Mouse (Mus musculus): ENCODE data around the gene Manf. TPM values are rescaled to one million over a fixed set of nuclear protein-coding genes. Genes with fewer than 3 reads are reported as not detected.

Manf gene
- 249 and 277 TPM in 2 replicates for polyA plus RNA-seq (2016; fragmentation: Nextera tagmentation; extraction: Ambion mirVana)

DNA sequence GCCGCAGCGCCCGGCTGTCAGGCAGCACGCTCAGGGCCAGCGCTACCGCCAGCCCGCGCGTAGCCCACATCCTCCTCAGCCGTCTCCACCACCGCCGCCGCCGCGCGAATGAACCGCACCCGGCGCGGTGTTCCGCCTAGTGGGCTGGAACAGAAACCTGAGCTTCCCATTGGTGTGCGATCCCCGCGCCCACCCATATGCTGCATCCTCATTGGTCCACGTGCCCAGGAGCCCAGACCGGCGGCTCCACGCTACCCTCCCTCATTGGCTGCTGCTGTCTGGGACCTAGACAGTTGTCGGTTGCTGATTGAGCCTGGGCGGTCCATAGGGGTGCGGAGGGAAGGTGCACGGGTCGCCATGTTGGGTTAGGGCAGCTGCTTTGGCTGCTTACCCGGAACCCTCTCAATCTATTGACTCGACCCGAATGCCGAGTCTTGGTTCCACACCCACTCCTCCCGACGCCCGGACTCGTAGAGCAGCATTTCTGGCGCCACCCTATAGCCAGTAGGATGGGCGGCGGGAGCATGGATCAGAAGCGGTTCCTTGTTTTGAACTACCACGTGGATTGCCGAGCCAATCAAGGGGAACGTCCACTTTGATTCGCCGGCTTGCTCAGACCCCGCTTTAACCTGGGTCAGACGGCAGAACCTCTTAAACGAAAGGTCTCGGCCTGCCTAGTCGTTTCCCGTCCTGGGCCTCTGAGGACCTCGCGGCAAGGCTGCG lies at the start of gene Manf:
TSS of gene Manf (minus strand) at position 151 of the 723 bp plus-strand sequence.
- H3K4me3 ChIP-seq, result peak within 1 kb of the TSS; percentile 86
- peaks cover 54% of the 10 kb centered on the region for H3K4me1 ChIP-seq
- H3K36me3 ChIP-seq (replicated peaks), result peaks cover 49% of the 10 kb centered on the region
- WGBS, result under 1% methylated on average over 59 of the region's 59 CpGs
- no peaks in the 10 kb centered on the region for H3K9me3 ChIP-seq
- H3K27me3 ChIP-seq (ENCODE audit: poor library complexity, severe bottlenecking), result no peaks in the 10 kb centered on the region
- DNase-seq (ENCODE audit: extremely low spot score, low spot score), result peak; percentile 98
- peak within 1 kb of the TSS; percentile 95 for H3K27ac ChIP-seq

DNA sequence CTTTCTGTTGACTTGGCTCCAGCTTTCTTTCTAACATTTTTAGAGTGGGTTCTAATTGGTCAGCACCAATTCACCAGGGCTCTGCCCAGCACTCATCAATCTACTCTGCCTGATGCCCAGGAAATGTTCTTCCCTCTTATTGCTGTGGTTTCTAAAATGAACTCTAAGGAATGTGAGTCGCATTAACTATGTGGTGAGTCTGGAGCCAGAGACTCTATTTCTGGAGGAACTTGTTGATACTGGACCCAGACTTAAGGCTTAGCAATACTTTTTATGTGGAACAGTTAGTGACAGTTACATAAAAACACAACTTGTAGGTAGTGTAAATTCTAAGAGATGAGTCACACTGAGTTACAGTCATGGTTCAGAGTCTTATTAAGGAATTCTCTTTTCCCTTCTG lies 43.2 kb upstream of the Manf start:
- Histone ChIP-seq H3K36me3 (replicated peaks) (peaks cover 7% of the 10 kb centered on the region; the same call in 1 of the 2 replicates), H3K27ac (no peak overlapping the region), H3K9me3 (no peaks in the 10 kb centered on the region), H3K27me3 (ENCODE audit: poor library complexity, severe bottlenecking) (no peaks in the 10 kb centered on the region), H3K4me1 (no peaks in the 10 kb centered on the region), H3K4me3 (no peak overlapping the region)
- DNase-seq (ENCODE audit: extremely low spot score, low spot score), result no peak
- WGBS, result 93% methylated on average over 1 of the region's 1 CpGs

DNA sequence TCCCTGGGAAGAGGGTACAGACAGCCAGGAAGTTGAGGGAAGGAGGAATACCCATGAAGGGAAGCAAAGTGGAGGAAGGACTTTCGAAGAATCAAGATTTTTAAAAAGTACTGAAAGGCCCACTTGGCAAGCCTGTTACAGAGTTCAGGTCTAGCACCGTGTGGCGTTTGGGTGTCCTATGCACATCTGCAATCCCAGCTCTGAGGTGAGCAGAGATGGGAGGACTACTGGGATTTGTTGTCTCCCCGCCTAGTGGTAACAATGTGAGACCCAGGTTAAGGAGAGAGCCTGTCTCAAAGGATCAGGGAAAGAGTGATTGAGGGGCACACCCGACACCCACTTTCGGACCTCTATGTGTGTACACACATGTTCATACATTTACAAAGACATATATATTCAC lies 23.1 kb upstream of the Manf start:
- Histone ChIP-seq H3K4me3 (no peak overlapping the region), H3K27ac (no peak overlapping the region), H3K27me3 (ENCODE audit: poor library complexity, severe bottlenecking) (no peaks in the 10 kb centered on the region), H3K4me1 (no peaks in the 10 kb centered on the region), H3K36me3 (replicated peaks) (no peaks in the 10 kb centered on the region; the same call in 1 of the 2 replicates), H3K9me3 (no peaks in the 10 kb centered on the region)
- WGBS, result 90% methylated on average over 6 of the region's 6 CpGs
- no peak for DNase-seq (ENCODE audit: extremely low spot score, low spot score)

DNA sequence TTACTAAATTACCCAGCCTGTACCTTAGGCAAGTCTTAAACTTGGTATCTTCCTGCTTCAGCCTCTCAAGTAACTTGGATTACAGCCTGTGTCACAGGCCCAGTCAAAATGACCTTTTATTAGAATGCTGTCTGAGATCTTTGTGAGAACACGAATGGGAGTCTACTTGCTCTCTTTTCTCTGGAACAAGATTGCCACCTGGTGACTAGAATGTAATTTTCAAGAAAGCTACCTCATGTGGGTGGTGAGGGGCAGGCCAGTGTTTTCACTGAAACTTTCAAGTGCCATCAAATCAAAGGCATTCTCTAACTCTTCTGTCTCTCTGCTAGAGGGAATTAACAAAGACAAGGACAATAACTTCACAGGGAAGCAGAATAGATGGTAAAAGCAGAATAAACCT lies 22.0 kb upstream of the Manf start:
- H3K27ac ChIP-seq, result no peak overlapping the region
- H3K27me3 ChIP-seq (ENCODE audit: poor library complexity, severe bottlenecking), result no peaks in the 10 kb centered on the region
- H3K4me3 ChIP-seq, result no peak overlapping the region
- no peak for DNase-seq (ENCODE audit: extremely low spot score, low spot score)
- 31% methylated on average over 1 of the region's 1 CpGs for WGBS
- H3K4me1 ChIP-seq, result no peaks in the 10 kb centered on the region
- no peaks in the 10 kb centered on the region for H3K9me3 ChIP-seq
- H3K36me3 ChIP-seq (replicated peaks), result no peaks in the 10 kb centered on the region; the same call in 1 of the 2 replicates

DNA sequence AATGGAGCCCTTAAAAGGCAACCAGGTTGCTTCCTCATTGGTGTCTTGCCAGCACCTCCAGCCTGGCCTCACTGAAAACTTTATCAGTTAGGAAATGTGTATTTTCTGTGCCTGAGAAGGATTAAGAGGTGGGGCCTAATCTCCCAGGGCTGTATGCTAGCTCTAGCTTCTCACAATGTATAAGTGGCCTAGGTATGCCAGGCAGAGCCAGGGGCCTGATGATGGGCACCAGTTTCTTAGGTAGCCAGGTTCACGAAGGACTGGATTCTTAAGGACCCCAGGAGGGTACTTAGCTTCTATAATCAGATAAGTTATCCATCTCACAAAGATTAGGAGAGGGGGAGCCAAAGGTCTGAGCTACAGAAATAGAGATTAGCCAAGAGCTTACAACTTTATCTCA lies 19.8 kb upstream of the Manf start:
- no peak for DNase-seq (ENCODE audit: extremely low spot score, low spot score)
- no peaks in the 10 kb centered on the region for H3K4me1 ChIP-seq
- 80% methylated on average over 1 of the region's 1 CpGs for WGBS
- no peaks in the 10 kb centered on the region for H3K9me3 ChIP-seq
- H3K27ac ChIP-seq, result no peak overlapping the region
- no peaks in the 10 kb centered on the region; the same call in 1 of the 2 replicates for H3K36me3 ChIP-seq (replicated peaks)
- no peak overlapping the region for H3K4me3 ChIP-seq
- H3K27me3 ChIP-seq (ENCODE audit: poor library complexity, severe bottlenecking), result no peaks in the 10 kb centered on the region

DNA sequence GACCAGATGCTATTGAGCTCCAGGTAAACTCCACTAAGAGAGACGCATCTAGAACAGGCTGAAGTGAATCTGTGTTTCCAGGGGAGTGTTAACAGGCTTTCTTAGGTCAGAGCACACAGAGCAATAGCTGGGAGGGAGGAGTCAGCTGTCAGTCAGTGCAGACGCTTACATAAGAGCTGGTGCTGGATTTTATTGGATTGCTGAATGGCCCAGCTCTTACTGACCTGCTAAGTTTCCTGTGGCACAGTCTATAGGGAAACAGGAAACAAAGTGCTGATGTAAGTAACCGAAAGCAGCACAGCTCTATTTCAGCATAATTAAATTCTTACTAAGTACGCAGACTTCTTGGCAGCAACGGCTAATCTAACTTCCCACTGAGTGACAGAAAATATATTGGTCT lies 16.9 kb upstream of the Manf start:
- Histone ChIP-seq H3K4me3 (no peak overlapping the region), H3K27me3 (ENCODE audit: poor library complexity, severe bottlenecking) (no peaks in the 10 kb centered on the region), H3K4me1 (no peaks in the 10 kb centered on the region), H3K9me3 (no peaks in the 10 kb centered on the region), H3K36me3 (replicated peaks) (no peaks in the 10 kb centered on the region; the same call in 1 of the 2 replicates), H3K27ac (no peak overlapping the region)
- 77% methylated on average over 5 of the region's 5 CpGs for WGBS
- no peak for DNase-seq (ENCODE audit: extremely low spot score, low spot score)

DNA sequence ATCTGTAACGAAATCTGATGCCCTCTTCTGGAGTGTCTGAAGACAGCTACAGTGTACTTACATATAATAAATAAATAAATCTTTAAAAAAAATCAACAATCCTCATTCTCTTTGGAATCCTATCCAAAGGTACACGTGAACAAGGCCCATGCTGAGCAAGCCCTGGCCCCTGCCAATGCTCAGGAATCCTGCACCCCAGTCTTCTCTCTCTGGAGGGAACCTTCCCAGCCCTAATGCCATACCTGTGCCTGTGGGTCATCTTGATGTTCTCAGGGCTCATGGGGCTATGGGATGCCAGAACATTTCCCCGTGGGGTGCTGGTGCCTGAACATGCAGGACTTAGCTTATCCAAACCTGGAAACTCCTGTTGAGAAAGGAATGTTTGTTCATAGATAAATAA lies 16.4 kb upstream of the Manf start:
- Histone ChIP-seq H3K36me3 (replicated peaks) (no peaks in the 10 kb centered on the region; the same call in 1 of the 2 replicates), H3K27ac (no peak overlapping the region), H3K9me3 (no peaks in the 10 kb centered on the region), H3K27me3 (ENCODE audit: poor library complexity, severe bottlenecking) (no peaks in the 10 kb centered on the region), H3K4me1 (no peaks in the 10 kb centered on the region), H3K4me3 (no peak overlapping the region)
- DNase-seq (ENCODE audit: extremely low spot score, low spot score), result no peak
- 84% methylated on average over 3 of the region's 3 CpGs for WGBS

DNA sequence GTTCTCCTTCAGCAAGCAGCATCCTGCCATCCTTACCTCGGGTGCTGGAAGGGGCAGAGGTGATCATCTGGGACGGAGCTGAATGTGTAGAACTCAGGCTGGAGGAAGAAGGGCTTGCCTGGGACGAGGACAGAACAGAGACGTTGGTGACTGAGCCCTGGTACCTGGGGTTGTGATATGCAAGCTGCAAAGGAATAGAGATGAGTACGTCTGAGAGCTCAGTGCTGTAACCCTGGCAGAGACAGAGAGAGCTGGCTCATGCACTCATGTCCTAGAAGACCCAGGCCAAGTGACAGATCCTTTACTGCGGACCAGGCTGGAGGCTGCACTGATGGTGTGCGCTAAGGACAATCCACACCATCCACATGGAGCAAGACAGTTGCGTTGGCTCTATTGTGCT lies 14.8 kb upstream of the Manf start:
- 90% methylated on average over 8 of the region's 8 CpGs for WGBS
- Histone ChIP-seq H3K9me3 (no peaks in the 10 kb centered on the region), H3K27ac (no peak overlapping the region), H3K36me3 (replicated peaks) (no peaks in the 10 kb centered on the region), H3K27me3 (ENCODE audit: poor library complexity, severe bottlenecking) (no peaks in the 10 kb centered on the region), H3K4me3 (no peak overlapping the region), H3K4me1 (no peaks in the 10 kb centered on the region)
- DNase-seq (ENCODE audit: extremely low spot score, low spot score), result no peak

DNA sequence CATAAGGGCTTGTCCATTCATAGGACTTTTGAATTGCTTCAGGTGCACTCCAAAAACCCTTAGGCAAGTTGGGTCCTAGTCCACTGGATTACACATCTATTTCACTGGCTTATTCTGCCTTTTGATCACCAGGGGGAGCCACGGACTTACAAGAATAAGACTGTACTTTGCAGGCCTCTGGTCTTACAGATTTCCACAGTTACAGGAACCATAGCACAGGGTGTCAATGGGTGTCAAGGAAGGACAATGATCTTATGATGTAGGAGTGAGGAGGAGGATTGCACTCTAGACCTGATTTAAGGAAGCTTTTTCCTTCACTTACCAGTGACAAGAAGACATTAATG lies 12.0 kb upstream of the Manf start:
- Histone ChIP-seq H3K9me3 (no peaks in the 10 kb centered on the region), H3K27ac (no peak overlapping the region), H3K4me1 (no peaks in the 10 kb centered on the region), H3K36me3 (replicated peaks) (no peaks in the 10 kb centered on the region), H3K27me3 (ENCODE audit: poor library complexity, severe bottlenecking) (no peaks in the 10 kb centered on the region), H3K4me3 (no peak overlapping the region)
- 13% methylated on average over 1 of the region's 1 CpGs for WGBS
- no peak for DNase-seq (ENCODE audit: extremely low spot score, low spot score)

DNA sequence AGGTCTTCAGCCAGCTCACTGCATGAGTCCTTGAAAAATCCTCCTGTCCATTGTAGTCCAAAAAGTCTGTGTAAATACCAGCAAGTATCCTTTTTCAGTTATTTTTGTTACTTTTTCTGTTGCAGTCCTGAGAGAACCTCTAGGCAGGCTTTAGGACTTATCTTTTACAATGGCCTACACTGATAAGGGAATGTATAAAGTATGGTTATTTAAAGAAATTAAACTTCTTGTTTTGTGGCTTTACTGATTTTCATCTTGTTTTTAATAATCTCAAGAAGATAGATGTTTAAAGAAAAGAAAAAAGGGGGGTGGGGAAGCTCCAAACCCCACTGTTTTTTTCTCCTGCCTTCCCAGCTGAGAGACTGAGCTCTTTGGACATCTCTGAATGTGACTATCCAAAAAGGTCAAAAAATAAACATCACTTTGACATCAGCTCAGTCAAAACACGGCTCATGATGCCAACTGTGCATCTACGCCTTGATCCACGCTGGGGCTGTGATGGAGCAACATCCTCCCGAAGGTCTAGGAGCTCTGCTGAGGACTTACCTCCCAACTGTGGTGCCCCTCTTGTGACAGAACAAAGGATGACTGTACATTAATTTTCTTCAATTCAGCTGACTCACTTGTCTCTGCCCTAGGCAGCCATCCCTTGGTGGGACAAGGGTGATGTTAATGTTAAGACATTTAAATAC lies 11.5 kb upstream of the Manf start:
- Histone ChIP-seq H3K36me3 (replicated peaks) (no peaks in the 10 kb centered on the region), H3K27ac (no peak overlapping the region), H3K4me3 (no peak overlapping the region), H3K9me3 (no peaks in the 10 kb centered on the region), H3K27me3 (ENCODE audit: poor library complexity, severe bottlenecking) (no peaks in the 10 kb centered on the region), H3K4me1 (no peaks in the 10 kb centered on the region)
- 84% methylated on average over 4 of the region's 4 CpGs for WGBS
- no peak for DNase-seq (ENCODE audit: extremely low spot score, low spot score)

DNA sequence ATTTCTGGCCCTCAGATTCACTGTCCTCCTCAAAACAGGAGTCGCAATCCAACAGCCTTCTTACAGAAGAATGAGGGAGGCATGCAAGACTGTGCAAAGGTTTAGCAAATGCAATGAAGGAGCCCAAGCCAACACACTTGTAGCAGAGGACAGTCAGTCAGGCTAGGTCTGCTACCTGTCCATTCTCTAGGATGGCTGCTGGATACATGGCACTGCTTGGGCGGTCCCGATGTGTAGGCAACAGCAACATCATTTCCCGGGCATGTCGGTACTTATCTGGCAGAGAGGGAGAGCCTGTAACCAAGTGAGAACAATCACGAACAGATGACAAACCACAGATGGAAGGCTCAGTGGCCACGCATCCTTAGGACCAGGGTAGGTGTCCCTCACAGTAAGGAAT lies 9.8 kb upstream of the Manf start:
- no peak overlapping the region for H3K27ac ChIP-seq
- no peaks in the 10 kb centered on the region for H3K4me1 ChIP-seq
- H3K9me3 ChIP-seq, result no peaks in the 10 kb centered on the region
- no peaks in the 10 kb centered on the region for H3K27me3 ChIP-seq (ENCODE audit: poor library complexity, severe bottlenecking)
- WGBS, result 94% methylated on average over 7 of the region's 7 CpGs
- peaks cover 2% of the 10 kb centered on the region; the same call in 1 of the 2 replicates for H3K36me3 ChIP-seq (replicated peaks)
- no peak overlapping the region for H3K4me3 ChIP-seq
- DNase-seq (ENCODE audit: extremely low spot score, low spot score), result no peak

DNA sequence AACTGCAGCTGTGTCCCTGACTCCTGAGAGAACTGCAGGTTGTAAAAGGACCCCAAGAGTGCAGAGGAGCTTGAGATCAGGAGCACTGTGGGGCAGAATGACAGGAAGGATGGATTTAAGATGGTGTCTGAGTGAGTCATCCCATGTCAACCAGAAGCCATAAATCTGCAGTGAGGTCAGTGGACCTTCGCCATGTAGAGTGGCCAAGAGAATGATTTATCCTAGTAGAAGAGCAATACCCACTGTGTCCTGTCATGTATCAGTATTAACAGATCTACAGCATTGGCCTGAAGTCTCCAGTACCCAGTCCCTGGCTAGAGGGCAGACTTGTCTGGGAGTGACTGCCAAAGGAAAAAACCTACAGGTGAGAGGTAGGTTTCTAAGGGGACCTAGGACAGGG lies 7.1 kb upstream of the Manf start:
- Histone ChIP-seq H3K36me3 (replicated peaks) (peaks cover 11% of the 10 kb centered on the region), H3K27ac (no peak overlapping the region)
- 97% methylated on average over 1 of the region's 1 CpGs for WGBS

DNA sequence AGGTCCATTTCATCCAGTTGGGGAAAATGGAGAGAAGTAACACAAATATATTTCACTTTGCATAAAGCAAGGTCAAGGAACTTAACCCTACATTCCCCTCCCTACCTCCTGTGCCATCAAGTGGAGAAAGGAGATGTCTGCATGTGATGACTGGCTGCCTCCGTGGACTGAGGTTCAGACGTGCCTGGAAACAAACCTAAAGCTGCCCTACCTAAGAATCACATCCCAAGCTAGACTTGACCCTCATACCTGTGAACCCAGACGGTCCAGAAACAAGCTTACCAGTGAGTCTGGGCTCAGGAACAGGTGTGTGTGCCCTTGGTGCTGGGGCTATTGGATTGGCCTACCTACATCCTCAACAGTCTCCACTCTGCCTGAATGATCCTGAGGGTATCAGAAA lies 1.5 kb upstream of the Manf start:
- DNase-seq (ENCODE audit: extremely low spot score, low spot score), result no peak
- 57% methylated on average over 3 of the region's 3 CpGs for WGBS
- no peaks in the 10 kb centered on the region for H3K9me3 ChIP-seq
- peak overlapping the region; percentile 86 for H3K4me3 ChIP-seq
- H3K4me1 ChIP-seq, result peaks cover 42% of the 10 kb centered on the region
- H3K36me3 ChIP-seq (replicated peaks), result peaks cover 37% of the 10 kb centered on the region
- peak overlapping the region; percentile 95 for H3K27ac ChIP-seq
- no peaks in the 10 kb centered on the region for H3K27me3 ChIP-seq (ENCODE audit: poor library complexity, severe bottlenecking)

More for the DNA sequence above, 7.1 kb upstream of the Manf start:
- H3K27me3 ChIP-seq (ENCODE audit: poor library complexity, severe bottlenecking), result no peaks in the 10 kb centered on the region
- no peak overlapping the region for H3K4me3 ChIP-seq
- no peaks in the 10 kb centered on the region for H3K4me1 ChIP-seq
- DNase-seq (ENCODE audit: extremely low spot score, low spot score), result no peak
- H3K9me3 ChIP-seq, result no peaks in the 10 kb centered on the region

All from forebrain, embryonic 10.5 days (tissue).